Mouse (Mus musculus) heart, postnatal 0 days (tissue): ENCODE results near the gene Cacnb1. TPM values are rescaled to one million over a fixed set of nuclear protein-coding genes. Genes with fewer than 3 reads are reported as not detected.

ENCODE experiments used
- ATAC-seq: fragments of 200-750 bp; cut with Nextera tagmentation; 2 replicates; pipeline ENCODE4 v1.8.0; 2017; ENCODE audit warnings: low read depth, moderate number of reproducible peaks, moderate library complexity; ENCODE audit not compliant: insufficient read depth
- DNase-seq: peaks from one replicate; pipeline ENCODE4 v3.0.0-alpha.2; 2016; ENCODE audit warnings: low spot score
- H3K27ac ChIP-seq: fragments of 300-500 bp; sonication (generic); 2 replicates; pipeline ENCODE4 v1.5.1; 2014; ENCODE audit warnings: low read depth, mild to moderate bottlenecking
- H3K27me3 ChIP-seq: fragments of 300-500 bp; sonication (generic); 2 replicates; pipeline ENCODE4 v1.6.1; 2014; ENCODE audit warnings: low read length, mixed read lengths; ENCODE audit not compliant: control insufficient read depth, insufficient read depth
- H3K36me3 ChIP-seq: fragments of 300-500 bp; sonication (generic); replicated peaks from 2 replicates; pipeline ENCODE4 v1.6.1; 2014; ENCODE audit warnings: low read length, mixed read lengths; ENCODE audit not compliant: control insufficient read depth, insufficient read depth
- H3K4me1 ChIP-seq: fragments of 300-500 bp; sonication (generic); 2 replicates; pipeline ENCODE4 v1.6.1; 2014; ENCODE audit warnings: antibody characterized with exemption; ENCODE audit not compliant: control insufficient read depth, insufficient read depth
- H3K4me2 ChIP-seq: fragments of 300-500 bp; sonication (generic); 2 replicates; pipeline ENCODE4 v1.6.1; 2014; ENCODE audit warnings: low read depth, mild to moderate bottlenecking, low read length, moderate library complexity
- H3K4me3 ChIP-seq: fragments of 300-500 bp; sonication (generic); 2 replicates; pipeline ENCODE4 v1.5.1; 2014; ENCODE audit warnings: low read depth, low read length
- H3K9ac ChIP-seq: fragments of 300-500 bp; sonication (generic); replicated peaks from 2 replicates; pipeline ENCODE4 v1.6.1; 2014; ENCODE audit warnings: low read depth, low read length, mixed read lengths
- H3K9me3 ChIP-seq: fragments of 300-500 bp; sonication (generic); replicated peaks from 2 replicates; pipeline ENCODE4 v1.6.1; 2016; ENCODE audit warnings: low read length; ENCODE audit not compliant: control insufficient read depth
- CTCF ChIP-seq: IDR thresholded peaks from 2 replicates; pipeline ENCODE4 v1.5.1; 2016; ENCODE audit warnings: antibody characterized with exemption, control low read depth, low read depth
- EP300 ChIP-seq: IDR thresholded peaks from 2 replicates; pipeline ENCODE4 v1.6.1; 2016; ENCODE audit warnings: antibody characterized with exemption, low read depth
- WGBS: fragments of 180-500 bp; shearing (Covaris S2); extraction: QIAGEN DNeasy Blood & Tissue Kit; methylation state at CpG from one replicate; pipeline ENCODE4 v1.1.7; 2014; 5-methylcytosine and 5-hydroxymethylcytosine counted together
- polyA plus RNA-seq: library from polyadenylated mRNA; unstranded; fragments of >200 nt; fragmentation: Nextera tagmentation; extraction: Ambion mirVana; gene quantifications from 2 replicates; pipeline ENCODE4 v1.2.1, GENCODE M21; 2015
- total RNA-seq: library from RNA; depleted of rRNA; stranded (reverse); fragments of >200 nt; gene quantifications from 2 replicates; pipeline ENCODE4 v1.2.3, GENCODE M21; 2014; ENCODE audit warnings: low replicate concordance; rRNA removed

The Cacnb1 gene
- 5.5 and 6.2 TPM in 2 replicates for total RNA-seq
- polyA plus RNA-seq: 4.8 and 5.2 TPM in 2 replicates

DNA sequence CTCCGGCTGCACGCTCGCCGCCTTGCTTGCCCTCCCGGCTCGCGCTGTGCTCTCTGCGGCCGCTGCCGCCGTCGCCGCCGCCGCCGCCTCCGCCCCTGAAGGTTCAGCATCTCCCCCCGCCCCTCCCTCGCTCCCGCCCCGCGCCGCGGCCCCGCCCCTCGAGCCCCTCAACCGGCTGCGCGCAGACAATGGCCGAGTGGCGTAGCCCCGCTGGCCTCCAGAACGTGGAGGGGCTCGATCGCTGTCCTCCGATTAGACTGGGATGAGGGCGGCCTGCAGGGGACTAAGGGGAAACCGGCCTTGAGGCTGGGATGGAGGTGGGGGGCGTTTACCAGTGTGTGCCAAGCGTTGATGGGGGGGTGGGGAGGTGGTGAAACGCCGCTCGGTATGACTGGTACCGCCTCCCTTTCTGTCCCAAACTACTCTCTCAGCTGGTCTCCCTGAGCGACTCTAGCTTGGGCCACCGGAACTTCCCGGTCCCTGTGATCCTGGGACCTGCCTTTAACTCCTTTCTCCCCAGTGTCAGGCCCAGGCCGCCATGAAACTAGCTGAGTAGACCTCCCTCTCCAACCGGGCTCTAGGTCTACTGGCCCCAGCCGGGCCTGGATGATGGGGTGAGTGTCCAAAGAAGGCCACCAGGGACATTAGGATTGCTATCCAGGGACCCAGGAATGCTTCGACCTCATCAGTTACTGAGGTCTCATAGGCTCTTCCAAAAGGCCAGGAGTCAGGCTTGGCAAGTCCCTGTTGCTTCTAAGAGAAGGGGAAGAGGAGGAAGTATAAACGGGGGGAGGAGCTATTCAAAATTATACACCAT lies at the start of gene Cacnb1:
TSS of gene Cacnb1 (minus strand) at position 480 of the 817 bp plus-strand sequence.
- 2% methylated on average over 40 of the region's 52 CpGs for WGBS
- no peak for TF ChIP-seq CTCF
- no peak for TF ChIP-seq EP300
- Histone ChIP-seq H3K9me3 (no peaks in the 10 kb centered on the region), H3K4me1 (peaks cover 18% of the 10 kb centered on the region), H3K4me3 (peak within 1 kb of the TSS; percentile 62), H3K27ac (peak within 1 kb of the TSS; percentile 79), H3K9ac (peak within 1 kb of the TSS; percentile 56), H3K4me2 (peak within 1 kb of the TSS; percentile 88), H3K36me3 (no peaks in the 10 kb centered on the region), H3K27me3 (no peaks in the 10 kb centered on the region)
- DNase-seq: peak; percentile 58
- peak; percentile 28 for ATAC-seq

DNA sequence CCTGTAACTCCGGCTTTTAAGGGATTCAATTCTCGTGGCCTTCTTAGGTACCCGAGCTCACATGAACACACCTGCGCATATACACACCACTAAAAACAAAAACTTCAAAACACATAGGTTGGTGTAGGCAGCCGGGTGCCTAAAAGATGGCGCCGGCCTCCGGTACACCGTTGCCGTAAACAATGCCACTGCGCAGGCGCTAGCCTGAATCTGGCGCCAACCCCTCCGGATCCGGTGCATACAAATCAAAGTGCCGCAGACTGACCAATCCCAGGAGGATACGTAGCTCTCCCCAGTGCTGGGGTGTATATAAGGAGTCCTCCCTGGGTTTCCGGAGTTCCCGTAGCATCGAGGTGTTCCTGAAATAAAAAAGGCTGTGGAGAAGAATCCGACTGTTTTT lies 44.4 kb upstream of the Cacnb1 start:
- H3K36me3 ChIP-seq: no peaks in the 10 kb centered on the region
- 93% methylated on average over 21 of the region's 21 CpGs for WGBS
- no peak overlapping the region for H3K27ac ChIP-seq
- H3K9me3 ChIP-seq: no peaks in the 10 kb centered on the region
- H3K4me3 ChIP-seq: no peak overlapping the region
- DNase-seq (no peak), ATAC-seq (no peak)
- TF ChIP-seq CTCF: no peak
- TF ChIP-seq EP300: no peak
- no peak overlapping the region for H3K9ac ChIP-seq
- H3K4me2 ChIP-seq: no peak overlapping the region
- H3K27me3 ChIP-seq: no peaks in the 10 kb centered on the region
- H3K4me1 ChIP-seq: no peaks in the 10 kb centered on the region

DNA sequence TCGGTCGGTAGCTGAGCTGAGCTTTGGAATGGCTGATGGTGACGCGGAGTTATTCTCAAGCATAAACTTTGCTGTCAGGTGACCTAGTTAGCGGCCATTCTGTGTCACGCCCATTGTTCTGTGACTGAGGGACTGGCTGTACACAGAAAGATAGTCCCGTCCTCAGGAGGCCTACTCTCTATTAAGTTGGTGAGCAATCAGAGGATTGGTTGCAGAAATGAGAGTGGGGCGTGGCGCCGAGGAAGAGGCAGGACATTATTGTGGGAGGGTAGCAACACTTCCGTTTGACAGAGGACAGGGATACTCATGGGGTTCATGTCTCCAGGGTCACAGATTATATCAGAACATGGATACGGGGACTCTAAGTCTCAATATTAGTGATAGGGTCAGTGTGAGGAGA lies 43.4 kb upstream of the Cacnb1 start:
- H3K4me3 ChIP-seq: no peak overlapping the region
- TF ChIP-seq CTCF (no peak), EP300 (no peak)
- no peak overlapping the region for H3K4me2 ChIP-seq
- DNase-seq (no peak), ATAC-seq (no peak)
- no peaks in the 10 kb centered on the region for H3K36me3 ChIP-seq
- WGBS: 90% methylated on average over 12 of the region's 12 CpGs
- no peaks in the 10 kb centered on the region for H3K9me3 ChIP-seq
- no peaks in the 10 kb centered on the region for H3K4me1 ChIP-seq
- H3K27me3 ChIP-seq: no peaks in the 10 kb centered on the region
- H3K27ac ChIP-seq: no peak overlapping the region
- H3K9ac ChIP-seq: no peak overlapping the region

DNA sequence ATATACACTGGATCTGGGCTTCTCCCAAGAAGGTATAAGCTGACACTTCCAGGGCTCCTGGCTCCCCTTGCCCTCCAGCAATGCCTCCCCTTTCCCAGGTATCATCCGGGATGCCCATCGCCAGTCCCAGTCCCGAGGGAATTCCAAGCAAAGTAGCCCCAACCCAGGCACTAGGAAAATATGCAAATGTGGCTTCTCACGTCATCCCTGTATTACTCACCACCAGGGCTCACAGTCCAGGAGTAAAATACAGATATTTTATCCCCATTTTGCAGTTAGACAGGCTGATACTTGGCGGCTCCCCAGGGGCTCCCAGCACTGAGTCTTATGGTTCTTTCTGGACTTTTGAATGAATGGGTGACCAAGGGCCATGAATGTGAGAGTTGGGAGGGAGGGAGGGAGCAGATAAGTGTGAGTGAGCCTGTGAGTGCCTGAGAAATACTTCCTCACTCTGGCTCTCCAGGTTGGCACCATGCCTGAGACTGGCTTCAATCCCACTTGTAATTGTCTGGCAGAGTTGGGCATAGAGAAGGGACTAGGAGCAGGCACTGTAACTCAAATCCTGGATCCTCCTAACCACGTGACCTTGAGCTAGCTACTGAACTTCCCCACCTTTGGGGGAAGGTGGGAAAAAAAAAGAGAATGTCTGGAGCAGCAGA lies 39.2 kb upstream of the Cacnb1 start:
- H3K9ac ChIP-seq: no peak overlapping the region
- ATAC-seq: peak; percentile 44; the same call in 1 of the 2 replicates
- peak; percentile 32 for DNase-seq
- H3K9me3 ChIP-seq: no peaks in the 10 kb centered on the region
- 47% methylated on average over 6 of the region's 6 CpGs for whole genome bisulfite sequencing
- H3K36me3 ChIP-seq: no peaks in the 10 kb centered on the region
- TF ChIP-seq CTCF (no peak), EP300 (no peak)
- H3K27me3 ChIP-seq: no peaks in the 10 kb centered on the region
- H3K4me3 ChIP-seq: no peak overlapping the region
- no peak overlapping the region for H3K4me2 ChIP-seq
- no peak overlapping the region for H3K27ac ChIP-seq
- no peaks in the 10 kb centered on the region for H3K4me1 ChIP-seq

DNA sequence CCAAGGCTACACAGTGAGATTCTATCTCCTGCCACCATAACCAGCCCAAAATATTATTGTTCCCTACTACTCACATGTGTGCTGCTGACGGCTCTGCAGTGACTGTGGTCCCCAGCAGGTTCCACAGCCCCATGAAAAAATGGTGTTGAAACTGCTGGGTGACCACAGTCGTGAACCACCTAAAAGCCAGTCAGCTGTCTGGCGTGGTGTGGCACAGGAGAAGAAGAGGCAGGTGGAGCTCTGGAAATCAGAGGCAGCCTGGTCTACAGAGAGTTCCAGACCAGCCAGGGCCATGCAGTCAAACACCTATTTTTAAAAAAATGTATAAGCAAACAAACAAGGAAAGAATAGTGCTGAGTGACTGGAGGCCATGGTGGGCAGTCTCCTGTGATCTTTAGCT lies 38.6 kb upstream of the Cacnb1 start:
- ATAC-seq: no peak
- H3K9ac ChIP-seq: no peak overlapping the region
- no peaks in the 10 kb centered on the region for H3K27me3 ChIP-seq
- TF ChIP-seq EP300 (no peak), CTCF (no peak)
- 64% methylated on average over 3 of the region's 3 CpGs for WGBS
- no peak overlapping the region for H3K4me2 ChIP-seq
- no peaks in the 10 kb centered on the region for H3K4me1 ChIP-seq
- no peak for DNase-seq
- no peaks in the 10 kb centered on the region for H3K9me3 ChIP-seq
- H3K36me3 ChIP-seq: no peaks in the 10 kb centered on the region
- no peak overlapping the region for H3K27ac ChIP-seq
- H3K4me3 ChIP-seq: no peak overlapping the region
